Mouse (Mus musculus): ENCODE data around the gene Prdx6.
"Not testable (repeated sequence)": the region's sequence is repeated elsewhere in the genome, so short reads cannot be mapped to it uniquely, and the experiment has no call there.

Prdx6 gene

GRCm38 (mm10) chr1:161251417-161252265 lies 622 bp upstream of the Prdx6 start:
- in situ Hi-C loops (cut with MboI): no loop called here

GRCm38 (mm10) chr1:161250031-161250603 lies 902 bp downstream of the Prdx6 start:
- in situ Hi-C loops (cut with MboI): no loop called here

- in situ Hi-C loops (cut with MboI): no loop called here
Measured at GRCm38 (mm10) chr1:161249442-161249841, 1.6 kb downstream of the Prdx6 start.

GRCm38 (mm10) chr1:161248685-161249084 lies 2.3 kb downstream of the Prdx6 start:
- in situ Hi-C loops (cut with MboI): no loop called here

- in situ Hi-C loops (cut with MboI): no loop called here
Measured at GRCm38 (mm10) chr1:161247643-161248580, 3.1 kb downstream of the Prdx6 start.

GRCm38 (mm10) chr1:161247176-161247575 lies 3.8 kb downstream of the Prdx6 start:
- in situ Hi-C loops (cut with MboI): no loop called here

- in situ Hi-C loops (cut with MboI): no loop called here
Measured at GRCm38 (mm10) chr1:161237750-161238149, 13.3 kb downstream of the Prdx6 start.

- in situ Hi-C loops (cut with MboI): no loop called here
Measured at GRCm38 (mm10) chr1:161237339-161237738, 13.7 kb downstream of the Prdx6 start.

GRCm38 (mm10) chr1:161233226-161233839 lies 17.7 kb downstream of the Prdx6 start:
- in situ Hi-C loops (cut with MboI): no loop called here

GRCm38 (mm10) chr1:161232181-161232580 lies 18.8 kb downstream of the Prdx6 start:
- in situ Hi-C loops (cut with MboI): no loop called here

- in situ Hi-C loops (cut with MboI): no loop called here
Measured at GRCm38 (mm10) chr1:161224837-161225236, 26.2 kb downstream of the Prdx6 start.

GRCm38 (mm10) chr1:161219816-161220215 lies 31.2 kb downstream of the Prdx6 start:
- in situ Hi-C loops (cut with MboI): no loop called here

- in situ Hi-C loops (cut with MboI): no loop called here
Measured at GRCm38 (mm10) chr1:161214465-161214864, 36.6 kb downstream of the Prdx6 start.

GRCm38 (mm10) chr1:161199856-161200255 lies 51.2 kb downstream of the Prdx6 start:
- in situ Hi-C loops (cut with MboI): no loop called here

GRCm38 (mm10) chr1:161196364-161196763 lies 54.7 kb downstream of the Prdx6 start:
- in situ Hi-C loops (cut with MboI): not testable (repeated sequence)

- in situ Hi-C loops (cut with MboI): no loop called here
Measured at GRCm38 (mm10) chr1:161195541-161196351, 55.3 kb downstream of the Prdx6 start.

- in situ Hi-C loops (cut with MboI): no loop called here
Measured at GRCm38 (mm10) chr1:161190253-161190910, 60.6 kb downstream of the Prdx6 start.

Measured in mature B cell (primary cell).